11 mouse cellular contexts compared by ENCODE assay signal in the genomic region with DNA sequence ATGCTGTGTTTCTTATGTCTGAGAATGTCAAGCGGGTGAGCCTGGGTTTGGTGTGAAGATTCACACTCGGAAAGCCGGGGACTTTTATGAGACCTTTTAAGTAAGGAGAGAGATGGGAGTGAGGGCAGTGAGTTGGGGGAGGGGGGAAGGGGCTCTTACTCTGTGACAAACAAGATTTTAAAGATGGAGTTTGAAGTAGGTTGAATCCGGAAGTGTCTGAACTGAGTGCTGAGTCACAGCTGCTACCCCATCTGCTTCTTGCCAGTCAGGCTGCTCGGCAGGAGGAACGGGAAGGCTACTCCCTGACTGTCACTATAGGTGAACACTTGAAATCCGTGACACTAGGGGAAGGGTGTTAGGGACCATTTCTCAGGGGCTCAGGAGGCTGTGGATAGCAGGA. TPM values are rescaled to one million over a fixed set of nuclear protein-coding genes. Genes with fewer than 3 reads are reported as not detected.
DNase-seq lines count a peak whose midpoint lies in the region; ATAC-seq lines count a peak whose summit lies in the region.
"Had no signal": no experiment of that assay in that cellular context is flagged by ENCODE, and none has a peak within 500 bp of the region (broad histone marks: within the 10 kb centered on the region; RNA-seq: fewer than 3 reads in every experiment).

No protein-coding gene starts in this region.

- H3K4me3 ChIP-seq in heart, embryonic 10.5 days: no peak overlapping the region
- H3K4me3 ChIP-seq in limb, embryonic 12.5 days (replicated peaks): no peak overlapping the region
- no peak overlapping the region for H3K4me3 ChIP-seq in kidney, embryonic 15.5 days (replicated peaks)

- no peak overlapping the region for H3K9ac ChIP-seq in limb, embryonic 12.5 days (replicated peaks)
- no peak overlapping the region for H3K9ac ChIP-seq in kidney, embryonic 15.5 days

- no peaks in the 10 kb centered on the region for H3K27me3 ChIP-seq in heart, embryonic 10.5 days (ENCODE audit: insufficient read depth, poor library complexity, severe bottlenecking)
- H3K27me3 ChIP-seq in limb, embryonic 12.5 days: no peaks in the 10 kb centered on the region
- peaks cover 2% of the 10 kb centered on the region; the same call in 1 of the 2 replicates for H3K27me3 ChIP-seq in kidney, embryonic 15.5 days
- H3K27me3 ChIP-seq: CH12.LX had no signal

- H3K9me3 ChIP-seq in heart, embryonic 10.5 days: no peaks in the 10 kb centered on the region
- 0 out of 2 replicates have a peak, but pooled peaks cover 4% of the 10 kb centered on the region for H3K9me3 ChIP-seq in limb, embryonic 12.5 days
- H3K9me3 ChIP-seq in kidney, embryonic 15.5 days (replicated peaks): no peaks in the 10 kb centered on the region

- H3K4me1 ChIP-seq in heart, embryonic 10.5 days: peaks cover 8% of the 10 kb centered on the region; the same call in 1 of the 2 replicates
- H3K4me1 ChIP-seq in limb, embryonic 12.5 days (replicated peaks): peaks cover 14% of the 10 kb centered on the region
- 0 out of 2 replicates have a peak, but pooled peaks cover 5% of the 10 kb centered on the region for H3K4me1 ChIP-seq in kidney, embryonic 15.5 days

- H3K36me3 ChIP-seq in heart, embryonic 10.5 days: no peaks in the 10 kb centered on the region
- no peaks in the 10 kb centered on the region for H3K36me3 ChIP-seq in limb, embryonic 12.5 days
- H3K36me3 ChIP-seq in kidney, embryonic 15.5 days: no peaks in the 10 kb centered on the region

- DNase-seq in heart, embryonic 10.5 days (ENCODE audit: low spot score): no peak
- no peak for DNase-seq in heart, adult 18-20 months
- DNase-seq in frontal cortex, postnatal 10 days (ENCODE audit: low spot score in 2 of 2): peak; percentile 21 to 32
- peak; percentile 55 for DNase-seq in right cerebral cortex, postnatal 25 days
- no peak for DNase-seq in kidney, postnatal 14 days
- DNase-seq in gastrocnemius, postnatal 36 days: no peak
- DNase-seq: cerebellum, adult 11 months had no signal

- peak overlapping the region; percentile 13; the same call in 1 of the 2 replicates for H3K4me2 ChIP-seq in limb, embryonic 12.5 days
- no peak overlapping the region for H3K4me2 ChIP-seq in kidney, embryonic 15.5 days

- 26% methylated on average over 7 of the region's 7 CpGs for WGBS in heart, embryonic 10.5 days
- WGBS in limb, embryonic 12.5 days: 11% methylated on average over 7 of the region's 7 CpGs
- 20% methylated on average over 7 of the region's 7 CpGs for WGBS in kidney, embryonic 15.5 days

- intact Hi-C loops in gastrocnemius, postnatal 36 days (cut with DNase I): no loop called here

- 0 out of 2 replicates have a peak overlapping the region, but pooled peaks have one; percentile 31 for H3K27ac ChIP-seq in heart, embryonic 10.5 days
- peak overlapping the region; percentile 12; the same call in 1 of the 2 replicates for H3K27ac ChIP-seq in limb, embryonic 12.5 days
- no peak overlapping the region for H3K27ac ChIP-seq in kidney, embryonic 15.5 days

- no peak for ATAC-seq in limb, embryonic 12.5 days (ENCODE audit: insufficient number of reproducible peaks, insufficient read depth, low FRiP score, low TSS enrichment, low read depth)
- no peak for ATAC-seq in kidney, embryonic 15.5 days (replicated peaks; ENCODE audit: low FRiP score)

RNA-seq across cellular contexts. Expression of a gene that starts 33.7 kb away (rescaled TPM):
- 0.35 and 0.36 TPM in 2 replicates for polyA plus RNA-seq in heart, embryonic 10.5 days (2016; fragmentation: Nextera tagmentation; extraction: Ambion mirVana)
- total RNA-seq in heart, adult 18-20 months (2021): not detected
- polyA plus RNA-seq in limb, embryonic 12.5 days (2016; fragmentation: Nextera tagmentation; extraction: Ambion mirVana): 0.40 and 0.45 TPM in 2 replicates
- total RNA-seq in gastrocnemius, postnatal 36 days (2021): 10 to 100 TPM in 1 of 2 experiments, 1 to 10 TPM in 1; 5.8 to 20.0 TPM
- 0.30 and 0.51 TPM in 2 replicates for polyA plus RNA-seq in kidney, embryonic 15.5 days (2015; fragmentation: Nextera tagmentation; extraction: Ambion mirVana)
- polyA plus RNA-seq: large intestine, adult 2 months had no signal

Comparison
In these comparisons a context has a peak if more than half of its experiments do, and no peak if none do; other contexts are left out.
1. DNase-seq: peak in frontal cortex, postnatal 10 days (2 of 2) and right cerebral cortex, postnatal 25 days (single experiment); none in heart, embryonic 10.5 days (single experiment), heart, adult 18-20 months (0 of 2), kidney, postnatal 14 days (single experiment) and gastrocnemius, postnatal 36 days (0 of 2).